Mouse (Mus musculus) kidney, postnatal 4 days (tissue): ENCODE measurements around the gene Cdh13.

Experiments used
- DNase-seq, 2 experiments: peaks; one replicate each; pipeline ENCODE4 v3.0.0; 2021; ENCODE audit warnings: mixed read lengths in 2 of 2

The Cdh13 gene

DNA sequence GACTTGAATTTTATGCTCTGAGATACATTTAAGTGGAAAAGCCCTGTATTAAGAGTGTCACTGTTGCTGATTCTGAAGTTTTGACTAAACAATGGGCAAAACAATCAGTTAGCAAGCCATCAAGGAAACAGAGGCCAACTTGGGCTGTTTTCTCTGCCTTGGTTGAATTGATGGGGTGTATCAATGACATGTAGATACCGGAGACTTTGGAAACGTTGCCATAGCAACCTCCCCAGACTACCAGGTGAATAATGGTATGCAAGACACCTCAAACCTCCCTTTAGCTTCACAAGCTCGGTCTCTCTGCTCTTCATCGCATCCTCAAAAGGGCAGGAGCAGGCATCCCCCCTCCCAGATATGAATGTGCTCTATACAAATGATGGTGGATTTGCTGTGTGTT, 685.4 kb downstream of the Cdh13 start:
- no peak for DNase-seq

DNA sequence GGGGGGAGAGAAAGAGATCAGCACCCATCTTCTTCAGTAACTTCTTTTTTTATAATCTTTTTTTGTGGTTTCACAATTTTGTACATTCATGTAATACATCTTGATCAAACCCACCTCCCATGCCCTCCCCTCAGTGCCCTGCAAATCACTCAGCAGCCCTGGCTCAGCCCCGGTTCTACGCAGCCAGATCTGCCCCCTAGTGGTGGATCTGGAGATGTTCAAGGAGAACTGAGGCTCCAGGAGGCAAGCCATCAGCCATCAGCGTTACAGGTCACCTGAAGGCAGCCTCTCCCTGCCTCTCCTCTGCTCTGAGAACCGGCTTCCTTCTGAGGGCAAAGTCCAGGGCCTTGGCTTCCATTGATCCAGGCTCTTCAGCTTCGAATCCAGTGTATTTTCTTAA, 696.3 kb downstream of the Cdh13 start:
- DNase-seq = peak; percentile 30

DNA sequence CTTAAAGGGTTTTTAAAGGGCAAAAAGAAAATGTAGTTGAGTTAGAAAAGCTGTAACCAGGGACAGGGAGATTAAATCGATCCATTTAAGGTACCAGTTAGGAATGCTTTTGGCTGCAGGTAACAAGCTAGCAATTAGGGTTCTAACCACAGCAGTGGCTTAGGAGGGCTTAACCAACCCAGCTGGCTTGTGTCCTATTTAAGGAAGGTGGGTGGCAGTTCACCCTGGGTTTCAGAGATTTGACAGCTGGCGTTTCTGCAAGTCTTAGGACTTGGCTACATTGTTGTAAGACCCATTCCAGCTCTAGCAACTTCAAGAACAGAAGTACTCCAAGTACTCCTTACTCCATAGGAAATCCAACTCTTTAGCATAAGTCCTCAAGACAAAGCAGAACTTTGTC, 700.2 kb downstream of the Cdh13 start:
- DNase-seq = no peak

DNA sequence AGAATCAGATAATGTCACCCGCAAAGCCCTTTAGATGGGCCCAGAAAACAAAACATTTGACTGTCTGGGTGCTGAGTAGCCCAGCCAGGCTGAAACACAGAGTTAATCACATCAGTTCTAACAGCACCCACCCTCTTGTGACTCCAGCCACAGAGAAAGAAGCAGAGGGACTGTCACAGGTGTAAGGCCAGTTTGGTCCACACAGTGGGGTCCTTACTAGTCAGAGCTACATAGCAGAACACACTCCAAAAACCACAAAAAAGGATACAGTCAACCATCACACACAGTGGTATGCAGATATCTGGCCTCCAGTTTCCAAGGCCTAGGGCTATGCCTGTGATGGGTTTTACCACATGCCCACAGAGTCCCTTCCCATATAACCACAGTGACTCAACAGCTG, 703.3 kb downstream of the Cdh13 start:
- no peak for DNase-seq

DNA sequence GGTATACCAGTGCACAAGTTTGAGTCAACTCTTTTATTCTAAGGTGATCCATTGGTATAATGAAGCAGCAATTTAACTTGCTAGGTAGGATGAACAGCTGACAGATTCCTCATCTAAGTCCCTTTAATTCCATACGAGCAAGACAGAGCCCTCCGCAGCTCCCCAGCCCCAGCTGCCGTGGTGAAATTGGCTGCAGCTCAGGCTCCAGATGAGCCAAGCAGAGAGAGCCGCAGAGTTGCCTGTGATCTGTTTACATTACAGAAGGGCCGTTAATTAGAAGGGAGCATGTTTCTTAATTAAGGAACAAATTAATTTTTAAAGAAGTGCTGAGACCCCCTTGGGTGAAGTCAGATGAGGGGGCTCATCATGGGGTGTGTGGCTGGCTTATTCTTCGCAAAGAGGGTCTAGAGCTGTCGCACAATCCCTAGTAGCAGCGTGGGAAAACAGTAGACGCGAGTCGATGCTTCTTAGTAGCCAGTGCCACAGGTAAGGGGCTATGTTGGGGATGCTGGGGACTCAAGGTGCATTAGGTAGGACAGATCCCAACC, 712.2 kb downstream of the Cdh13 start:
- no peak for DNase-seq

DNA sequence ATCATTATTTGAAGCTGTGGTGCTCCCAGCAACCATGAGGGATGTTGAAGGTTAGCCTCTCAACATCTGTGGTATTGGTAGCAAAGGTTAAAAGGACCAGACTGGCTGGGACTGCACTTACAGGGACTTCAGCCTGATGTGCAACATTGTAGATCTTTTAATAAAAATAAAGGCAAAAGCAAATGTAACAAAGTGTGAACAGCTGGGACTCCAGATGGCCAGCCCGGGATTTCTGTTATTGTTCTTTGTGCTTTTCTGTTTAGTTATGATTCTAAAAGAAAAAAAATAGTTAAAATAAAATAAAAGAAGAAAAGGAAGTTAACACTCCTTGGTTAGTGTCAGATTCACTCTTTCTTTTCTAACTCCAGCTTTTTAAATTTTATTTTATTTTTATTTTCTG, 717.1 kb downstream of the Cdh13 start:
- DNase-seq = no peak

DNA sequence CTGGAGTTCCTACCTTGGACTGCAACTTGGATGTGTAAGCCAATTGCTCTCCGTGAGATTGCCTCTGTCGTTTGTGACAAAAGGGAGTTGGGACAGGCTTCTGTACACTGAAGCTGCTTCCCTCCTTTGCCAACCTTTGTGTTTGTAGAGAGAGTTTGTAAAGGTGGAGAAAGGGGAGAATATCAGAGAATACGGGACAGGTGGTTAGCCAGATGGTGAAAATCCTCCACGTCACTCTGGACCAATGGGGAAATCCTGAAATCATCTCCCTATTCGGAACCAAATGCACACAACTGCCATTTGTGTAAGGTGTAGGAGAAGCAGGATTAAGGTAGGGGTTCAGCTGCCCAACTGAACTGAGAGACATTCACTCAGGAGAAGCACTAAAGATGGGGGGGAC, 721.3 kb downstream of the Cdh13 start:
- DNase-seq = no peak

DNA sequence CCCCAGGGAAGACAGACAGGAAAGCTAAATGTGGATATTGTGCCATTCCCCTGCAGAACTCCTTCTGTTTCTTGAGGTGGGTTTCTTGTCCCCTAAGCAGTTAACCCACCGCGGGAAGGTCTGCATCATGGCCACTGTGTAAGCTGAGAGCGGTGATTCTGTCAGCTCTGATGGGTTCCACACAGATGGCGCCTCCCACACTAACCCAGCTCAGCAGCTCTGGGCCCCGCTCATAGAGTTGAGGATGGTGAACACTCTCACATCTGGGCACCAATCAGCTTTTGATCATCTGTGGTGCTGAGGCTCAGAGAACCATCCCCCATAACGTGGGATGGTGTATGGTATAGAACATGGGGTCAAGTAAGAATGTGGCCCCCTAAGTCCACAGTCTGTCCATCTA, 735.1 kb downstream of the Cdh13 start:
- no peak for DNase-seq

DNA sequence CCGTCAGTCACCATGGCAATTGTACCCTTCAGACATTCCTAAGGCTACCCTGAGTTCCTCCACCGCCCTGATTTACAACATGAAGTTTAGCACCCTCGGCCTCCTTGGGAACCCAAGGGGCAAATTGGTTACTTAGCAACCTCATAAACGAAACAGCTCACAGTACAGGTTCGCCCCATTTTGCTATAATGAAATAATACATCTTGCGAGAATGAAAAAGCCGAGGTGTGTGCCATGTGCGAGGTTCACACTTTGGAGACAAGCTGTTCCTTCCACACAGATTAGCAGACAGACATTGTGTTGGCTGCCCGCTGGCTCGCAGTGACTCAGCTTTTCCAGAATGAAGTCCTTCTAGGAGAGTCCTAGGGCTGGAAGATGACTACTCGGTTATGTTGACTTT, 737.2 kb downstream of the Cdh13 start:
- no peak for DNase-seq

DNA sequence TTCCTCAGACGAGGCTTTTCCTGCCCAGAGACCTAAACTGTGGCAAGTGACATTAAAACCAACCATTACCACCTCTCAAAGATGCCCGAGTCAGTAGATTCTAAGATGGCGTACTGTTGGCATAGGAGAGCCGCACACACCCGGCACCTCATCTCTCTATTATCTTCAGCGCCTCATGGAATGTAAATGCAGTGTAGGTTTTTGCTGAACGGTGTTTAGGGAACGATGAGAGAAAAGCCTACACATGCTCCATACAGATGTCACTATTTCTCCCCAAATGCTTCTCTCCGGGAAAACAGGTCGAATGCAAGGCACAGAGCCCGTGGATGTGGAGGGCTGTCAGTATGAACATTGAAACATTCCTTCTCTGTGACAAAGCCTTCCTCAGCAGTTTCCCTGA, 737.9 kb downstream of the Cdh13 start:
- DNase-seq = no peak

DNA sequence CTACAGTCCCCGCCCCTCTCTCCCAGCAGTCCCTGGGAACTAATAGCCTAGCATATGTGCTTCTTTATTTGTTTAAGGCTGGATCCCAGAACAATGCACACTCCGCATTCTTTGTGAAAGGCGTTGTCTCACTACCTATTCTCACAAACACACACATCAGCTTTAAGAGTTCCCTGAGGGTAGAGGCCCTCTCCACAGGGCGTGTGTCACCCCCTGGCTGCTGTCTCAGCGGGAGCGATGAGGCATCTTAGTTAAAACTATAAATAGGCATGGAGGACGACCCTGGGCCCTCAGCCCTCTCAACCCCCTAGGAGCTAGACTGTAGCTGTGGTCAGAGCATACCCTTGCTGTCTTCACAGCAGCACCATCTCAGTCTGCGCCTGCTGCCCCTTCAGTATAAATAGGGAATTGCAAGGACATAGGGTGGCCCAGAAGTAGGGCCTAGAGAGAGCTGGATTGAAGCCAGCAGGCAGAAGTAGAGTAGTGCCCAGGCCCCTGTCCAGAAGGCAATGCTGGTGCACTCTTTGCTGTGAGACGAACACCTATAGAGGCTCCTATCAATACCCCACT, 738.9 kb downstream of the Cdh13 start:
- DNase-seq = no peak

DNA sequence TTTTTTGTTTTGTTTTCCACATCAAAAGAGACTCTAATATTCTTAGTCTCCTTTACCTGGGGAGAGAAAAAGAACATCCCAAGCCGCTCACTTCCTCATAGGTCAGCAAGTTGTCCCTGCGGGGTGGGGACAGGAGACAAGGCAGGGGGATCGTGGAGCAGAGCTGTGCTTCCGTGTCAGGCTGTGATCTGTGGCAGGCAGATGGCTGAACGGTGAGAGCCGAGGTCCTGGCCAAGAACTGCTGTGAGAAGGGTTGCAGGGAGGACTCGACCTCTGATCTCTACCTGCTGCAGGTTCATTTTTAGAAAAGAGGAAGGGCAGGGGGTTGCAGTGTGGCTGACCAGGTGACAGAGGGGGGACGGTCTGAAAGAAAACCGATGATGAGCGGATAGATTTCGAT, 749.9 kb downstream of the Cdh13 start:
- DNase-seq = no peak

DNA sequence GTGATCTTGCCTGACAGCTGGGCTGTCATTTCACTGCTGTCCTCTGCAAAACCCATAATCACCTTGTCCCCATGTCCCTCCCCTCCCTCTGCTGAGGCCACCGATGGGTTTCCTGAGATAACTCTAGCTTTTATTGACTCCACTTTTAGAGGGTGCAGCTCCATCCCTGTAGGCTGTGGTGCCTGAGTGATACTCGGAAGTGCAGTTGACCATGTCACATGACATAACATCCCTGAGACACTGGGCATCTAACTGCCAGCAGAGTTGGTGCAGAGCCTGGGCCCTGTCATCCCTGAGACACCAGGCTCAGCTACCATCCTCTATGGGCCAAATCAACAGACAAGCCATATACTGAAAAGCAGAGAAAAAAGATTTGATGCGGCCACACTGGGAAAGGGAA, 750.5 kb downstream of the Cdh13 start:
- no peak for DNase-seq

DNA sequence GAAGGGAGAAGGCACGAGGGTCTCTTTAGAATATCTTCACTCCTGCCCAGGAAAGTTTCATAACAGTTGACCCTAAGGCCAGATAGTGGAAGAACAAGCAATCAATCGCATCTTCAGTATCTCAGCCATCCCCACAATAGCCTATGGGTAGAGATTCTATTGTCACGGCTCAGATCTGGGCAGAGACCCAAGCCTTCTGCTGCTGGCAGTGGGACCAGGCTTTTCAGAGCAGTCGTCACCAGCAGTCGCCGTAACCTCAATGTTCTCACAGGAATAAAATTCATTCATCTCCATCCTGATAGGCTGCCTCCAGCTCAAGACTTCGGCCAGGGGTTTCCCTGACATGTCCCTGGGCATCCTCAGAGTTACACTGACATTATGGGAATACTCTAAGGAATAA, 751.6 kb downstream of the Cdh13 start:
- no peak for DNase-seq

DNA sequence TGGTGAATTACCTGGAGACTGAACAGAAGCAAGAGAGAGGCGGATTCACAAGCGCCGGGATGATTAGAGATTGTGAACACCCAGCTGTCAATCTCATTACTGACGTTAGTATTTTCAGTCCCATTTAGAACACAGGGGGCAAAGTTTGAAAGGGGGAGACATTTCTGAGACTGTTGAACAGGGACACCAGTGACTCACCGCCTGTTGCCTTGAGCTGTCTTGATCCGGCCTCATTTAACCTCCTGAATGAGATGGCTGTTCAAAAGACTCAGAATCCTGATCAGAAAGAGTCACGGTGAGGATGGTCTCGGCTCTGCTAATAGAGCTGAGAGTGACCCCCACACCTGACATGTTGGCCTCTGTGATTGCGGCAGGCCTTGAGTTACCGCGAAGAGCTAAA, 754.0 kb downstream of the Cdh13 start:
- no peak for DNase-seq

DNA sequence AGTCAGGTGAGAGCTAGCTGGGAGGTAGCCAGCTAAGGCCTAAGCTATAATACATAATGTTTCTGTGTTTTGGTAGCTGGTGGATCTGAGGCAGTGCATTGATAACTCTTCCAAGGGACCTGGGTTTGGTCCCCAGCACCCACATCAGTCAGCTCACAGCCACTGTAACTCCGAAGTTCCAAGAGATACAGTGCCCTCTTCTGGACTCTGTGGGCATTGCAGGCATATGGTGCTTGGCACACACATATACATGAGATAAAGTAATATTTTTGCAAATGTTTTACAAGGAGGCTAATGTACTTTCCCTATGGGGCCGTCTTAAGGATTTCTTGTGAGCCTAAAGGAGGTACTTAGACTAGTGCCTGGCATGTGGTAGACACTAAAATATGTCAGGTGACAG, 755.8 kb downstream of the Cdh13 start:
- DNase-seq = no peak

DNA sequence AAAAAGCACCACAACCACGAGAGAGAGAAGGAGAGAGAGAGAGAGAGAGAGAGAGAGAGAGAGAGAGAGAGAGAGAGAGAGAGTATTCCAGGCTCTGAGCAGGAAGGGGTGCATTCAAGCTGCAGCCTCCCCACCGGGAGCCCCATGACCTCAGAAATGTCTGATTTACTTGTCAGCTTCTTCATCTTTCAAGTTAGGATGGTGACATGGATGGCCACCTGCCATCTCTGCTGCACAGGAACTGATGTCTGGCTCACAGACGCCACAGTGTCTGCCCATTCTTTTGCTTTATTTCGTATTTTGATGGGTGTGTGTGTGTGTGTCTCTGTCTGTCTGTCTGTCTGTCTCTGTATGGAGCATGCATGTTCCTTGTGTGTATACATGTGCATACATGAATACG, 774.3 kb downstream of the Cdh13 start:
- no peak for DNase-seq

DNA sequence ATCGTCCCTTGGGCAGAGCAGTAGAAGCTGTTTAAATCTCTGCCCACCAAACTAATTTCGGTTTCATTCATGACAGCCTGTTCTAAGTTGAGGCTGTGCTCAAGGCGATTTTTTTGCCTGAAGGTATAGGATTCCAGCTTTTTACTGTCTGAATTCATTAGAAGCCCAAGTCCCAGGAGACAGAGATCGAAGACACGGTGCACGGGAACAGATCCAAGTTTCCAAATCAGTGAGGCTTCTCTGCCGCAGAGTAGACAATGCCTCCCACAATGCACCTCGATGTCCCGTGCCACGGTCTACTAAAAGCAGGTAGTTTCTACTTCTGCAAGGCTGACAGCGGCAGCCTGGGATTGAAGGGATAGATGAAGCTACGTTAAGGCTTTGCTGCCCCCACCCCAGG, 778.1 kb downstream of the Cdh13 start:
- no peak for DNase-seq

DNA sequence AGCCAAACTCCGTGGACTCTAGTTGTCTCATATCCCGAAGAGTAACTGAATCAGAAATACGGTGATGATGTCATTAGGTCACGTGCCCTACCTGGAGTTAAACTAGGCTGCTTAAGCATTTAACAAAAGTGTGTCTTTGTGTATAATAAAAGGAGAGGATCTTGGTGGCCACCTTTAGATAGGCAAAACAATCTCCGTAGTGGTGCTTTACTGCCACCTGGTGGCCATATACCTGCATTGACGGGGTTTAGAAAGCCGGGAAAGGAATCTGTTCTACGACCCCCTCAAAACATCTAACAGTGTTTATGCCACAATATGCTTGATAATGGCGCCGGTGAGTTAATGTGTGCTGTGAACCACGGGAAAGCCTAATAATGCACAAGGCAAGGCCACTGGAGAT, 781.0 kb downstream of the Cdh13 start:
- peak; percentile 59 to 68 for DNase-seq

DNA sequence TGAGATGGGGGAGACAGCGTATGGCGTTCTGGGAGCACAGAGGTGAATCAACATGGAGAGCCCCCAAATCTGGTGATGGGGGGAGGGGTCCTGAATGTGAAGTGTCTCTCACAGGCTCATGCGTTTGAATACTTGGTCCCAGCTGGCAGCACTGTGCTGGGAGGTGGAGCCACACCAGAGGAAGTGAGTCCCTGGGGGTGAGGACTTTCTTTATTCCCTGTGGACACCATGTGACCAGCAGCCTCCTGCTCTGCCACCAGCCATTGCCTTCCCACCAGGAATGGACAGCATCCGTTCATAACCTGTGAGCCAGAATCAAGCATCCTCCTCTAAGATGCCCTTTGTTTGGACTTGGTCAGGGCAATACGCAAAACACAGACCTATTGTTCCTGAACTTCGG, 788.8 kb downstream of the Cdh13 start:
- DNase-seq = no peak

DNA sequence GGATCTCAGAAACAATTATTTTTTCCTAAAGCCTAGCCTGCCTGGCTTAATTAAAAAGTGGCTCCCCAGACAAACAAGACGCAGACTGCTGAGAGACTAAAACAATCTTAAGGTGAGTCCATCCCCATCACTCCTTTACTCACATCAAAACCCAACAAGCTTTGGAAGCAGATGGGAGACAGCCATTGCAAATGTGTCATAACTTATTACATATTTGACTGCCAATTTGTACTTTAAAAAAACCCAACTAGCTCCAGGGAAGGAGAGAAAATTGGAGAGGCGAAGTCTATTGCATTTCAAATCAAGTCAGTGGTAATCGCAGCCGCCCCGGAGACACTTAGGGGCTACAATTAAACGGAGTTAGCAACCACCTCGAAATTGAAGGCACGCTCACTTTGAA, 801.5 kb downstream of the Cdh13 start:
- no peak for DNase-seq

DNA sequence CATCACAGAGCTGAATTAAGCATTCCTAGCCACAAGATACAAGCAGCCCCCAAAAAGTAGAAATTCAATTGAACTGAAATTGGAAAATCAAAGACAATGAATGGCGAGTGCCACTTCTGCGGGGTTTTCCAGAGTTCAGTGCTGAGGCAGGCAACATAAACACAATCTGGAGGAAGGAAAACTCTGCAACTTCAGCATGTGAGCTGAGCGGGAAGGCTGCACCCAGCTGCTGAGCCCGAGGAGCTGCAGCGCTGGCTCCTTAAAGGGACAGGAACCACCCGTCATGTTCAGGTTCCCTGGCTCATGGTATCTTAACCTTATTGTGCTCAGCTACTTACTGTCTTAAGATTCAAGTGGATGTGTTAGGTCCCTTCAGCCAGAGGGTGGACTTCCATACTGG, 814.7 kb downstream of the Cdh13 start:
- DNase-seq = peak; percentile 32 to 41

DNA sequence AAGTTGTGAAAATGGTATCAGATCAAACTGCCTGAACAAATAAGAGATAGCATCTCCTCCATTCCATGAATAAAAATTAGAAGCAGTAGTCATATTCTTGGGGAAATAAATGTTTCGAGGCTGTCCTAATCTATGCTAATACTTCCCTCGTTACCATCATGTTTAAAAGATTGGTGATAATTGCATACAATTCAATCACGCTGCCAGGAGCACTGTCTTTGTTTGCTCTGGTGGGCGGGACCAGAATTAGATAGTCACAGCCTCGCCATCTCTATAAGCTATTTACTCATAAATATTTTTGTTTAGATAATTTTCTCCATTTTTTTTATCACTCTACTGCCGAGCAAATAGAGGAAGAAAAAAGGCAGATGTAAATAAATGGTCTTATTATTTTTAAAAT, 819.3 kb downstream of the Cdh13 start:
- DNase-seq = no peak

DNA sequence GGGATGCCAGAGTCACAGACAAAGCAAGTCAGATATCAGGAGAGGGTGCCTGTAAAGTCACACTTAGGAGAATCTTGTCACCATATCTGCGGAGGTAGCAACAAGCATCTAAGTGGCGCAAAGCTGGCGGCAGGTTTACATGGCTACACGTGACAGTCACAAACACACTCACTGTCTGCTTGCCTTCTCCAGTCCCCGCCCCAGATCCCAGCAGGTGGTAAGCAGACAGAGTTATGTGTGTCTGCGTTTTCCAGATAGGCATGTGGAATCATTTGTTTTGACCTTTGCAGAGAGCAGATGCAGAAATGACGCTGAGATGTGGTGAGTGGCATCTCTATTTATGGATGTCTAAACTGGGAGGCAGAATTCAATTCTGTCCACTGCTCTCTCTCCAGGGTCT, 826.1 kb downstream of the Cdh13 start:
- no peak for DNase-seq

DNA sequence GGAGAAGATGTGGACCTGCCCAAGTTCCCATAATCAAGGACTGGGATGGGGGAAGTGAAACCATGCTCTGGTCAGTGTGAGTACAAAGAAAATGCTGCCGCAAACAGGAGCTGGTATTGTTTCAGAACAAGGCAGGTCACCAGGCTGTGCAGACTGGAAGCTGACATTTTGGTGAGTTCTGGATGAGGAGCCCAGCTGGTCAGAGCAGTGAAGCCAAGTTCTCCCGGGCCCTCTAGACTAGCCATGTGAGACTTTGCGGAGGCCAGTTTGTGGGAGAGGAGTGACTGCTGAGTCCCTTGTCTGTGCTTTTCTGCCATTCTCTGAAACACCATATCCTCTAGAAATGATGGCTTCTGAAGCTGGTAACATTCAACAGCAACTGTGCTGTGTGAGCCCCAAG, 829.3 kb downstream of the Cdh13 start:
- no peak for DNase-seq

DNA sequence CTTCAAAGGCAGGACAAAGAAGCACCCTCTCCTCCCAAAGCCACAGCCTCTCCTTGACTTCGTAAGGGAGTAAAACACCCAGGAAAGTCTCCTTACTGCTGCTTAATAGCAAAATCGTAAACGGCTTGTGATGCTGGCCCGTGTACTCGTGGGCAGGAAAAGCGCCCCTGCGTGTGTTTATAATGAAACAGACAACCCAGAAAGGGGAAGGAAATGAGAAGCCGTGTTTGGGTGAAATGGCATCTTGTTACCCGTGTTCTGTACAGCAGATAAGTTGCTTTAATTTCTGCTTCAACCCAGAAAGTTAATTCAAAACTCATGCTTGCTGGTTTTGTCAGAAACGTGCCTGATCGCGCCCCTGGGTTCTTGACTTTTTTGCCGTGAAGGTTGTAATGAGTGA, 837.7 kb downstream of the Cdh13 start:
- DNase-seq = no peak
